Mouse (Mus musculus): ENCODE results near the gene Fyb. TPM values are rescaled to one million over a fixed set of nuclear protein-coding genes. Genes with fewer than 3 reads are reported as not detected.

The Fyb gene
- polyA plus RNA-seq, 1 experiment: 190 TPM

- Histone ChIP-seq H3K79me2 (ENCODE audit: control insufficient read depth, insufficient read depth) (no peaks in the 10 kb centered on the region), H3ac (ENCODE audit: control insufficient read depth, insufficient read length, low read depth) (no peak overlapping the region), H3K36me3 (ENCODE audit: control insufficient read depth, insufficient read depth) (no peaks in the 10 kb centered on the region), H3K79me3 (ENCODE audit: low read depth) (no peaks in the 10 kb centered on the region), H3K4me3 (ENCODE audit: insufficient read depth, poor library complexity, severe bottlenecking) (no peak overlapping the region), H3K27me3 (ENCODE audit: control insufficient read depth, insufficient read depth, insufficient read length) (no peaks in the 10 kb centered on the region)
- TF ChIP-seq MAX (IDR thresholded peaks at IDR 0.05) (no peak), FOSL1 (IDR thresholded peaks at IDR 0.05; ENCODE audit: insufficient read depth, low read length, poor library complexity, severe bottlenecking) (no peak), MYOD1 (IDR thresholded peaks at IDR 0.05; ENCODE audit: control insufficient read depth, insufficient read length, low read depth) (no peak), CTCF (IDR thresholded peaks at IDR 0.05; ENCODE audit: control insufficient read depth, insufficient read depth, insufficient read length) (no peak), MYOG (IDR thresholded peaks at IDR 0.05; ENCODE audit: control insufficient read depth, extremely low read depth, insufficient read length) (no peak), USF1 (IDR thresholded peaks at IDR 0.05; ENCODE audit: low read depth) (no peak), CEBPB (IDR thresholded peaks at IDR 0.05; ENCODE audit: low read depth) (no peak)
Observed at GRCm38 (mm10) chr15:6517525-6517924, 5.1 kb upstream of the Fyb start.

GRCm38 (mm10) chr15:6519417-6520255 lies 3.0 kb upstream of the Fyb start:
- no peaks in the 10 kb centered on the region for H3K36me3 ChIP-seq (ENCODE audit: control insufficient read depth, insufficient read depth)
- H3K79me2 ChIP-seq (ENCODE audit: control insufficient read depth, insufficient read depth): no peaks in the 10 kb centered on the region
- no peaks in the 10 kb centered on the region for H3K79me3 ChIP-seq (ENCODE audit: low read depth)
- H3K4me3 ChIP-seq (ENCODE audit: insufficient read depth, poor library complexity, severe bottlenecking): no peak overlapping the region
- H3ac ChIP-seq (ENCODE audit: control insufficient read depth, insufficient read length, low read depth): no peak overlapping the region
- no peak for TF ChIP-seq MYOG (IDR thresholded peaks at IDR 0.05; ENCODE audit: control insufficient read depth, extremely low read depth, insufficient read length)
- no peak for TF ChIP-seq USF1 (IDR thresholded peaks at IDR 0.05; ENCODE audit: low read depth)
- TF ChIP-seq MYOD1 (IDR thresholded peaks at IDR 0.05; ENCODE audit: control insufficient read depth, insufficient read length, low read depth): no peak
- TF ChIP-seq FOSL1 (IDR thresholded peaks at IDR 0.05; ENCODE audit: insufficient read depth, low read length, poor library complexity, severe bottlenecking): no peak
- TF ChIP-seq MAX (IDR thresholded peaks at IDR 0.05): no peak
- TF ChIP-seq CTCF (IDR thresholded peaks at IDR 0.05; ENCODE audit: control insufficient read depth, insufficient read depth, insufficient read length): no peak
- no peak for TF ChIP-seq CEBPB (IDR thresholded peaks at IDR 0.05; ENCODE audit: low read depth)
- H3K27me3 ChIP-seq (ENCODE audit: control insufficient read depth, insufficient read depth, insufficient read length): no peaks in the 10 kb centered on the region

GRCm38 (mm10) chr15:6520505-6521155 lies 2.0 kb upstream of the Fyb start:
- Histone ChIP-seq H3K36me3 (ENCODE audit: control insufficient read depth, insufficient read depth) (no peaks in the 10 kb centered on the region), H3K4me3 (ENCODE audit: insufficient read depth, poor library complexity, severe bottlenecking) (no peak overlapping the region), H3K79me3 (ENCODE audit: low read depth) (no peaks in the 10 kb centered on the region), H3K27me3 (ENCODE audit: control insufficient read depth, insufficient read depth, insufficient read length) (no peaks in the 10 kb centered on the region), H3K79me2 (ENCODE audit: control insufficient read depth, insufficient read depth) (no peaks in the 10 kb centered on the region), H3ac (ENCODE audit: control insufficient read depth, insufficient read length, low read depth) (no peak overlapping the region)
- TF ChIP-seq MAX (IDR thresholded peaks at IDR 0.05): no peak
- no peak for TF ChIP-seq CTCF (IDR thresholded peaks at IDR 0.05; ENCODE audit: control insufficient read depth, insufficient read depth, insufficient read length)

- TF ChIP-seq MYOD1 (IDR thresholded peaks at IDR 0.05; ENCODE audit: control insufficient read depth, insufficient read length, low read depth): no peak
- no peak for TF ChIP-seq USF1 (IDR thresholded peaks at IDR 0.05; ENCODE audit: low read depth)
- TF ChIP-seq MAX (IDR thresholded peaks at IDR 0.05): no peak
- TF ChIP-seq CEBPB (IDR thresholded peaks at IDR 0.05; ENCODE audit: low read depth): no peak
- TF ChIP-seq CTCF (IDR thresholded peaks at IDR 0.05; ENCODE audit: control insufficient read depth, insufficient read depth, insufficient read length): no peak
- no peak for TF ChIP-seq FOSL1 (IDR thresholded peaks at IDR 0.05; ENCODE audit: insufficient read depth, low read length, poor library complexity, severe bottlenecking)
- no peak for TF ChIP-seq MYOG (IDR thresholded peaks at IDR 0.05; ENCODE audit: control insufficient read depth, extremely low read depth, insufficient read length)
- Histone ChIP-seq H3ac (ENCODE audit: control insufficient read depth, insufficient read length, low read depth) (no peak overlapping the region), H3K4me3 (ENCODE audit: insufficient read depth, poor library complexity, severe bottlenecking) (no peak overlapping the region), H3K79me3 (ENCODE audit: low read depth) (no peaks in the 10 kb centered on the region), H3K79me2 (ENCODE audit: control insufficient read depth, insufficient read depth) (no peaks in the 10 kb centered on the region), H3K27me3 (ENCODE audit: control insufficient read depth, insufficient read depth, insufficient read length) (no peaks in the 10 kb centered on the region), H3K36me3 (ENCODE audit: control insufficient read depth, insufficient read depth) (no peaks in the 10 kb centered on the region)
Observed at GRCm38 (mm10) chr15:6524801-6525200, 2.1 kb downstream of the Fyb start.

GRCm38 (mm10) chr15:6525386-6525785 lies 2.7 kb downstream of the Fyb start:
- no peaks in the 10 kb centered on the region for H3K27me3 ChIP-seq (ENCODE audit: control insufficient read depth, insufficient read depth, insufficient read length)
- TF ChIP-seq CTCF (IDR thresholded peaks at IDR 0.05; ENCODE audit: control insufficient read depth, insufficient read depth, insufficient read length): no peak
- no peak for TF ChIP-seq FOSL1 (IDR thresholded peaks at IDR 0.05; ENCODE audit: insufficient read depth, low read length, poor library complexity, severe bottlenecking)
- no peak for TF ChIP-seq MYOD1 (IDR thresholded peaks at IDR 0.05; ENCODE audit: control insufficient read depth, insufficient read length, low read depth)
- no peak for TF ChIP-seq MAX (IDR thresholded peaks at IDR 0.05)

More at GRCm38 (mm10) chr15:6525386-6525785, 2.7 kb downstream of the Fyb start:
- H3ac ChIP-seq (ENCODE audit: control insufficient read depth, insufficient read length, low read depth): no peak overlapping the region
- H3K4me3 ChIP-seq (ENCODE audit: insufficient read depth, poor library complexity, severe bottlenecking): no peak overlapping the region
- H3K79me2 ChIP-seq (ENCODE audit: control insufficient read depth, insufficient read depth): no peaks in the 10 kb centered on the region
- H3K79me3 ChIP-seq (ENCODE audit: low read depth): no peaks in the 10 kb centered on the region
- no peaks in the 10 kb centered on the region for H3K36me3 ChIP-seq (ENCODE audit: control insufficient read depth, insufficient read depth)
